Mouse (Mus musculus): ENCODE measurements around the gene Olfr313. TPM values are rescaled to one million over a fixed set of nuclear protein-coding genes. Genes with fewer than 3 reads are reported as not detected.

The Olfr313 gene
- total RNA-seq, 2 experiments from 2014 or later = not detected

GRCm38 (mm10) chr11:58847636-58848035 is 32.8 kb downstream of the Olfr313 start:
- no peak for ATAC-seq (replicated peaks; ENCODE audit: poor library complexity)

DNA sequence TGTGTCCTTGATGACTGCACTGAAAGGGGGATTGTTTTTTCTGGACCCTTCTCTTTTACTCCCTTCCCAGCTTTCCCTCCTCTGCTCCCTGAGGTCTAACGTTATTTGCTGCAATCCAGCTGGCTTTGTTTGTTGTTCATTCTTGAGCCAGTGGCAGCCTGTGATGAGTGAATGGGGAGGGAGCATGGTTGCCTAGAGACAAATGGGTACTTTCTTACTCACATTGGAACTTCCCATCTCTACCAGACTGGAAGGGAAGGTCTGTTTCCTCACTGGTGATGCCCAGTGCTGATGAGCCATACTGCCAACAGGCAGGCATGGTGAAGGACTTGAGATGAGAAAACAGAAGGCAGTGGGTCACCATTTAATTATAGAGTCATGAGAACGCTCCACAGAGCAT is 34.9 kb downstream of the Olfr313 start:
- ATAC-seq (replicated peaks; ENCODE audit: poor library complexity) = no peak

DNA sequence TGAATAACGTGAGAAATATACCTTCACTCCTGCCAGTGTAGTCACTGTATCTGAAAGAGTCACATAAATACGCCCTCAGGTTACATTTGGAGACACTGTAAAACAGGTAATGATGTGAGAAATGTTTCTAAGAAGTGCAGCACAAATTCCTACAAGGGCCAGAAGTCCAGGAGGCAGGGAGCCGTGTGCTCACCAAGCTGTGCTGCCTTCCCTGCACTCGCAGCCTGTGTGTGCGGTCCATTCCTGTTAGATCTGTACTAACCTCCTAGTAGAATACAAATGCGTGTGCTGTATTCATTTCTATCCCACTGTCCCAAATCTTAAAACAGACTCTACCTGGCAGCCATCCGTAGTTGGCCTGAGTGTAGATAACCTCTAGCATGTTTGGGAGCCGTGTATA is 45.9 kb downstream of the Olfr313 start:
- ATAC-seq (replicated peaks; ENCODE audit: poor library complexity) = no peak

- peak; percentile 97 for ATAC-seq (replicated peaks; ENCODE audit: poor library complexity)
Observed at GRCm38 (mm10) chr11:58867039-58867953, 52.5 kb downstream of the Olfr313 start, which contains the start of gene 2810021J22Rik. 2810021J22Rik (plus strand) TSS chr11:58867216.

GRCm38 (mm10) chr11:58867954-58868330 is 53.1 kb downstream of the Olfr313 start:
- ATAC-seq (replicated peaks; ENCODE audit: poor library complexity) = peak; percentile 14; the same call in 1 of the 2 replicates

Other genes starting within 250 kb of the Olfr313 start
- not detected in 2 replicates for gene Olfr224, start 244.4 kb upstream of the Olfr313 start, total RNA-seq (2015)
- gene Olfr224, start 244.4 kb upstream of the Olfr313 start, total RNA-seq (2017) = not detected in 2 replicates
- gene Olfr325, start 237.3 kb upstream of the Olfr313 start, total RNA-seq (2015) = not detected in 2 replicates
- gene Olfr325, start 237.3 kb upstream of the Olfr313 start, total RNA-seq (2017) = not detected in 2 replicates
- not detected in 2 replicates for gene Olfr324, start 219.9 kb upstream of the Olfr313 start, total RNA-seq (2015)
- gene Olfr324, start 219.9 kb upstream of the Olfr313 start, total RNA-seq (2017) = not detected in 2 replicates
- gene 2210407C18Rik, start 198.9 kb upstream of the Olfr313 start, total RNA-seq (2015) = not detected in 2 replicates
- gene 2210407C18Rik, start 198.9 kb upstream of the Olfr313 start, total RNA-seq (2017) = not detected in 2 replicates
- gene Olfr323, start 184.5 kb upstream of the Olfr313 start, total RNA-seq (2015) = not detected in 2 replicates
- gene Olfr323, start 184.5 kb upstream of the Olfr313 start, total RNA-seq (2017) = not detected in 2 replicates
- gene Trim58, start 174.5 kb upstream of the Olfr313 start, total RNA-seq (2015) = 1.8 and 3.5 TPM in 2 replicates
- gene Trim58, start 174.5 kb upstream of the Olfr313 start, total RNA-seq (2017) = 0.27 and 1.2 TPM in 2 replicates
- gene Olfr322, start 156.2 kb upstream of the Olfr313 start, total RNA-seq (2015) = not detected in 2 replicates
- not detected in 2 replicates for gene Olfr322, start 156.2 kb upstream of the Olfr313 start, total RNA-seq (2017)
- gene Olfr320, start 133.9 kb upstream of the Olfr313 start, total RNA-seq (2015) = not detected in 2 replicates
- gene Olfr320, start 133.9 kb upstream of the Olfr313 start, total RNA-seq (2017) = not detected in 2 replicates
- not detected in 2 replicates for gene Olfr319, start 115.8 kb upstream of the Olfr313 start, total RNA-seq (2015)
- gene Olfr319, start 115.8 kb upstream of the Olfr313 start, total RNA-seq (2017) = not detected in 2 replicates
- gene Olfr318, start 91.0 kb upstream of the Olfr313 start, total RNA-seq (2015) = not detected in 2 replicates
- gene Olfr318, start 91.0 kb upstream of the Olfr313 start, total RNA-seq (2017) = not detected in 2 replicates
- gene Olfr317, start 75.8 kb upstream of the Olfr313 start, total RNA-seq (2015) = not detected in 2 replicates
- gene Olfr317, start 75.8 kb upstream of the Olfr313 start, total RNA-seq (2017) = not detected in 2 replicates
- gene Olfr316, start 62.3 kb upstream of the Olfr313 start, total RNA-seq (2015) = not detected in 2 replicates
- gene Olfr316, start 62.3 kb upstream of the Olfr313 start, total RNA-seq (2017) = not detected in 2 replicates
- not detected in 2 replicates for gene Olfr315, start 41.8 kb upstream of the Olfr313 start, total RNA-seq (2015)
- not detected in 2 replicates for gene Olfr315, start 41.8 kb upstream of the Olfr313 start, total RNA-seq (2017)
- not detected in 2 replicates for gene Olfr314, start 32.0 kb upstream of the Olfr313 start, total RNA-seq (2015)
- gene Olfr314, start 32.0 kb upstream of the Olfr313 start, total RNA-seq (2017) = not detected in 2 replicates
- gene Fam183b, start 13.0 kb upstream of the Olfr313 start, total RNA-seq (2015) = not detected in 2 replicates
- not detected in 2 replicates for gene Fam183b, start 13.0 kb upstream of the Olfr313 start, total RNA-seq (2017)
- gene Olfr312, start 14.2 kb downstream of the Olfr313 start, total RNA-seq (2015) = not detected in 2 replicates
- not detected in 2 replicates for gene Olfr312, start 14.2 kb downstream of the Olfr313 start, total RNA-seq (2017)
- not detected in 2 replicates for gene Olfr311, start 24.3 kb downstream of the Olfr313 start, total RNA-seq (2015)
- not detected in 2 replicates for gene Olfr311, start 24.3 kb downstream of the Olfr313 start, total RNA-seq (2017)
- gene Gm12258, start 32.2 kb downstream of the Olfr313 start, total RNA-seq (2015) = 0.90 and 1.1 TPM in 2 replicates
- gene Gm12258, start 32.2 kb downstream of the Olfr313 start, total RNA-seq (2017) = 2.0 and 3.0 TPM in 2 replicates
- 1.9 and 3.7 TPM in 2 replicates for gene 2810021J22Rik, start 52.2 kb downstream of the Olfr313 start, total RNA-seq (2015)
- 2.9 and 5.0 TPM in 2 replicates for gene 2810021J22Rik, start 52.2 kb downstream of the Olfr313 start, total RNA-seq (2017)
- gene Zfp39, start 89.2 kb downstream of the Olfr313 start, total RNA-seq (2015) = 23.9 and 29.2 TPM in 2 replicates
- 7.9 and 9.5 TPM in 2 replicates for gene Zfp39, start 89.2 kb downstream of the Olfr313 start, total RNA-seq (2017)
- gene Btnl10, start 102.9 kb downstream of the Olfr313 start, total RNA-seq (2015) = 1.4 and 1.5 TPM in 2 replicates
- 1.8 and 1.9 TPM in 2 replicates for gene Btnl10, start 102.9 kb downstream of the Olfr313 start, total RNA-seq (2017)
- gene Rnf187, start 123.9 kb downstream of the Olfr313 start, total RNA-seq (2015) = 65.8 and 66.4 TPM in 2 replicates
- gene Rnf187, start 123.9 kb downstream of the Olfr313 start, total RNA-seq (2017) = 70.6 and 83.6 TPM in 2 replicates
- 1.6 and 1.9 TPM in 2 replicates for gene Hist3h2ba, start 133.9 kb downstream of the Olfr313 start, total RNA-seq (2015)
- 1.8 and 2.3 TPM in 2 replicates for gene Hist3h2ba, start 133.9 kb downstream of the Olfr313 start, total RNA-seq (2017)
- 19.4 and 20.2 TPM in 2 replicates for gene Hist3h2a, start 139.7 kb downstream of the Olfr313 start, total RNA-seq (2015)
- 223 and 238 TPM in 2 replicates for gene Hist3h2a, start 139.7 kb downstream of the Olfr313 start, total RNA-seq (2017)
- 0.10 TPM in 1 of 2 replicates, not detected in the other for gene Trim17, start 139.7 kb downstream of the Olfr313 start, total RNA-seq (2015)
- gene Trim17, start 139.7 kb downstream of the Olfr313 start, total RNA-seq (2017) = not detected in 2 replicates
- gene Trim11, start 163.1 kb downstream of the Olfr313 start, total RNA-seq (2015) = 24.0 and 25.0 TPM in 2 replicates
- gene Trim11, start 163.1 kb downstream of the Olfr313 start, total RNA-seq (2017) = 25.9 and 32.8 TPM in 2 replicates

Measured in megakaryocyte progenitor cell, adult 5-6 weeks (primary cell).